Mouse (Mus musculus) myocyte (in vitro differentiated cells): ENCODE results near the gene Fggy. TPM values are rescaled to one million over a fixed set of nuclear protein-coding genes. Genes with fewer than 3 reads are reported as not detected.

ENCODE experiments used
- H3K27me3 ChIP-seq: one replicate; pipeline ENCODE4 v1.6.1; 2011; ENCODE audit not compliant: control insufficient read depth, insufficient read depth, insufficient read length
- H3K36me3 ChIP-seq: one replicate; pipeline ENCODE4 v1.6.1; 2011; ENCODE audit not compliant: control insufficient read depth, insufficient read depth
- H3K4me2 ChIP-seq: one replicate; pipeline ENCODE4 v1.6.1; 2011; ENCODE audit warnings: low read depth, control low read depth
- H3K4me3 ChIP-seq: one replicate; pipeline ENCODE4 v1.5.1; 2011; ENCODE audit warnings: mild to moderate bottlenecking, control low read depth, moderate library complexity
- H3K79me2 ChIP-seq: one replicate; pipeline ENCODE4 v1.6.1; 2011; ENCODE audit not compliant: control insufficient read depth, insufficient read depth
- H3ac ChIP-seq: one replicate; pipeline ENCODE4 v1.6.1; 2011; ENCODE audit not compliant: control insufficient read depth, insufficient read length
- CEBPB ChIP-seq: IDR thresholded peaks from 2 replicates; pipeline ENCODE4 v1.6.1; 2011; ENCODE audit warnings: mild to moderate bottlenecking, moderate library complexity; ENCODE audit not compliant: poor library complexity, insufficient read depth, severe bottlenecking
- E2F4 ChIP-seq: IDR thresholded peaks from one replicate; pipeline ENCODE4 v1.6.1; 2011; ENCODE audit warnings: mild to moderate bottlenecking, control low read depth, moderate library complexity; ENCODE audit not compliant: insufficient read depth
- MAX ChIP-seq: IDR thresholded peaks from one replicate; pipeline ENCODE4 v1.6.1; 2011; ENCODE audit warnings: low read depth, mild to moderate bottlenecking, control low read depth
- MYOD1 ChIP-seq, 3 experiments: IDR thresholded peaks; one replicate each; pipeline ENCODE4 v1.6.1; 2011; ENCODE audit warnings: control low read depth in 2 of 3, low read depth in 2 of 3, mild to moderate bottlenecking in 2 of 3, moderate library complexity in 1 of 3; ENCODE audit not compliant: insufficient read length in 2 of 3, control insufficient read depth in 1 of 3
- MYOG ChIP-seq, 3 experiments: IDR thresholded peaks; one replicate each; pipeline ENCODE4 v1.6.1; 2011; ENCODE audit warnings: control low read depth in 2 of 3, low read depth in 2 of 3, mild to moderate bottlenecking in 2 of 3; ENCODE audit not compliant: insufficient read length in 2 of 3, control insufficient read depth in 1 of 3, insufficient read depth in 1 of 3
- POLR2A ChIP-seq: IDR thresholded peaks from one replicate; pipeline ENCODE4 v1.6.1; 2011; ENCODE audit warnings: low read depth, mild to moderate bottlenecking, control low read depth, moderate library complexity; ENCODE audit not compliant: insufficient read length
- POLR2AphosphoS2 ChIP-seq: IDR thresholded peaks from one replicate; pipeline ENCODE4 v1.6.1; 2011; ENCODE audit warnings: low read depth, control low read depth; ENCODE audit not compliant: insufficient read length
- REST ChIP-seq: IDR thresholded peaks from one replicate; pipeline ENCODE4 v1.6.1; 2011; ENCODE audit warnings: mild to moderate bottlenecking, control low read depth, moderate library complexity; ENCODE audit not compliant: insufficient read depth, insufficient read length
- SRF ChIP-seq: IDR thresholded peaks from one replicate; pipeline ENCODE4 v1.6.1; 2011; ENCODE audit warnings: low read depth; ENCODE audit not compliant: control insufficient read depth, insufficient read length
- TCF12 ChIP-seq: IDR thresholded peaks from one replicate; pipeline ENCODE4 v1.6.1; 2011; ENCODE audit warnings: mild to moderate bottlenecking, control low read depth; ENCODE audit not compliant: poor library complexity, insufficient read depth, severe bottlenecking
- TCF3 ChIP-seq: IDR thresholded peaks from one replicate; pipeline ENCODE4 v1.6.1; 2011; ENCODE audit warnings: low read depth, control low read depth; ENCODE audit not compliant: insufficient read length
- USF1 ChIP-seq: IDR thresholded peaks from one replicate; pipeline ENCODE4 v1.6.1; 2011; ENCODE audit warnings: low read depth, mild to moderate bottlenecking, control low read depth, moderate library complexity
- polyA plus RNA-seq: library from polyadenylated mRNA; unstranded; fragments of >200 nt; fragmentation: generic; extraction: Trizol; gene quantifications from one replicate; pipeline ENCODE4 v1.2.1, GENCODE M21; 2012; ENCODE audit warnings: missing spikeins

The Fggy gene
- polyA plus RNA-seq, 1 experiment: 12.7 TPM

GRCm38 (mm10) chr4:95666284-95666889 is 109.1 kb downstream of the Fggy start:
- Histone ChIP-seq H3K36me3 (no peaks in the 10 kb centered on the region), H3K27me3 (no peaks in the 10 kb centered on the region), H3ac (no peak overlapping the region), H3K4me2 (no peak overlapping the region), H3K79me2 (no peaks in the 10 kb centered on the region), H3K4me3 (no peak overlapping the region)
- TF ChIP-seq POLR2A (no peak), POLR2AphosphoS2 (no peak), MYOG (IDR thresholded peaks at IDR 0.05; ENCODE audit: control insufficient read depth in 1 of 3, insufficient read depth in 1 of 3, insufficient read length in 2 of 3, low read depth in 2 of 3) (peak in 1 of 3 experiments; percentile 77), SRF (no peak), TCF12 (no peak), MYOD1 (IDR thresholded peaks at IDR 0.05; ENCODE audit: control insufficient read depth in 1 of 3, insufficient read length in 2 of 3, low read depth in 2 of 3) (peak in 2 of 3 experiments; percentile 43 to 70), USF1 (no peak)

- Histone ChIP-seq H3K79me2 (no peaks in the 10 kb centered on the region), H3K36me3 (no peaks in the 10 kb centered on the region), H3K27me3 (no peaks in the 10 kb centered on the region), H3K4me3 (no peak overlapping the region), H3K4me2 (no peak overlapping the region), H3ac (no peak overlapping the region)
- no peak for TF ChIP-seq SRF
- TF ChIP-seq POLR2A: no peak
- TF ChIP-seq TCF12: no peak
- no peak for TF ChIP-seq REST
- no peak for TF ChIP-seq POLR2AphosphoS2
- TF ChIP-seq USF1: no peak
- TF ChIP-seq MYOD1 (IDR thresholded peaks at IDR 0.05; ENCODE audit: control insufficient read depth in 1 of 3, insufficient read length in 2 of 3, low read depth in 2 of 3): no peak
- TF ChIP-seq CEBPB: no peak
- TF ChIP-seq E2F4: no peak
- no peak for TF ChIP-seq TCF3
- TF ChIP-seq MYOG (IDR thresholded peaks at IDR 0.05; ENCODE audit: control insufficient read depth in 1 of 3, insufficient read depth in 1 of 3, insufficient read length in 2 of 3, low read depth in 2 of 3): no peak
- no peak for TF ChIP-seq MAX
Measured at GRCm38 (mm10) chr4:95666896-95667295, 109.6 kb downstream of the Fggy start.

GRCm38 (mm10) chr4:95667595-95667994 is 110.3 kb downstream of the Fggy start:
- Histone ChIP-seq H3K4me3 (no peak overlapping the region), H3ac (no peak overlapping the region), H3K4me2 (no peak overlapping the region), H3K27me3 (no peaks in the 10 kb centered on the region), H3K36me3 (no peaks in the 10 kb centered on the region), H3K79me2 (no peaks in the 10 kb centered on the region)
- TF ChIP-seq E2F4 (no peak), SRF (no peak), TCF3 (no peak), REST (no peak), MYOG (IDR thresholded peaks at IDR 0.05; ENCODE audit: control insufficient read depth in 1 of 3, insufficient read depth in 1 of 3, insufficient read length in 2 of 3, low read depth in 2 of 3) (no peak), POLR2A (no peak), MYOD1 (IDR thresholded peaks at IDR 0.05; ENCODE audit: control insufficient read depth in 1 of 3, insufficient read length in 2 of 3, low read depth in 2 of 3) (no peak), USF1 (no peak), POLR2AphosphoS2 (no peak), MAX (no peak), TCF12 (no peak), CEBPB (no peak)

- H3K27me3 ChIP-seq: no peaks in the 10 kb centered on the region
- H3K36me3 ChIP-seq: no peaks in the 10 kb centered on the region
- H3K79me2 ChIP-seq: no peaks in the 10 kb centered on the region
- no peak overlapping the region for H3ac ChIP-seq
- TF ChIP-seq POLR2A: no peak
- TF ChIP-seq MAX: no peak
- no peak for TF ChIP-seq MYOD1 (IDR thresholded peaks at IDR 0.05; ENCODE audit: control insufficient read depth in 1 of 3, insufficient read length in 2 of 3, low read depth in 2 of 3)
- TF ChIP-seq USF1: no peak
- no peak for TF ChIP-seq POLR2AphosphoS2
- no peak for TF ChIP-seq REST
- no peak for TF ChIP-seq CEBPB
- TF ChIP-seq TCF12: no peak
- no peak for TF ChIP-seq MYOG (IDR thresholded peaks at IDR 0.05; ENCODE audit: control insufficient read depth in 1 of 3, insufficient read depth in 1 of 3, insufficient read length in 2 of 3, low read depth in 2 of 3)
- TF ChIP-seq E2F4: no peak
- no peak for TF ChIP-seq SRF
- no peak for TF ChIP-seq TCF3
- H3K4me3 ChIP-seq: no peak overlapping the region
- H3K4me2 ChIP-seq: no peak overlapping the region
Measured at GRCm38 (mm10) chr4:95668543-95668942, 111.2 kb downstream of the Fggy start.
